Mouse (Mus musculus) spleen, adult 2 months (tissue): ENCODE results near the gene Gli1.

Source experiments
- CTCF ChIP-seq: fragments of 200-500 bp; IDR thresholded peaks from 2 replicates; pipeline ENCODE4 v1.5.1; 2011; ENCODE audit warnings: mild to moderate bottlenecking, inconsistent platforms; ENCODE audit not compliant: insufficient read depth, insufficient read length, insufficient replicate concordance; ENCODE audit errors: extremely low read depth
- POLR2A ChIP-seq: fragments of 200-500 bp; IDR thresholded peaks from 2 replicates; pipeline ENCODE4 v1.6.1; 2011; ENCODE audit warnings: low read depth, low read length, inconsistent platforms

- TF ChIP-seq POLR2A (no peak), CTCF (no peak)
Observed at GRCm38 (mm10) chr10:127312858-127313257, 28.9 kb downstream of the Gli1 start.
